Mouse (Mus musculus) liver, postnatal 0 days (tissue): Measurements from ENCODE around the gene Col4a3bp.

ENCODE experiments used
- CTCF ChIP-seq: sonication (generic); IDR thresholded peaks from 2 replicates; pipeline ENCODE4 v1.5.1; 2016; ENCODE audit warnings: antibody characterized with exemption, low read depth
- EP300 ChIP-seq: IDR thresholded peaks from 2 replicates; pipeline ENCODE4 v1.6.1; 2016; ENCODE audit warnings: antibody characterized with exemption, low read depth, mild to moderate bottlenecking

- no peak for TF ChIP-seq EP300
- no peak for TF ChIP-seq CTCF
Measured at GRCm38 (mm10) chr13:96673817-96674216, 131.4 kb downstream of the Col4a3bp start.
